Mouse (Mus musculus): ENCODE results near the gene Qrfpr.

- no peak for TF ChIP-seq CTCF (IDR thresholded peaks at IDR 0.05)
- TF ChIP-seq POLR2A (IDR thresholded peaks at IDR 0.05; ENCODE audit: insufficient read depth, low read depth, low read length), result no peak
- TF ChIP-seq EP300 (IDR thresholded peaks at IDR 0.05; ENCODE audit: insufficient read depth, low read depth, low read length), result no peak
Observed at GRCm38 (mm10) chr3:36150537-36150933, 71.6 kb downstream of the Qrfpr start.

Data from heart, adult 2 months (tissue).